Mouse (Mus musculus) cerebellum, postnatal 10 days (tissue): ENCODE results near the gene Lrrfip2.

ENCODE experiments used
- DNase-seq, 2 experiments: peaks; one replicate each; pipeline ENCODE4 v3.0.0; 2021; ENCODE audit warnings: mixed read lengths in 2 of 2

Gene Lrrfip2

DNA sequence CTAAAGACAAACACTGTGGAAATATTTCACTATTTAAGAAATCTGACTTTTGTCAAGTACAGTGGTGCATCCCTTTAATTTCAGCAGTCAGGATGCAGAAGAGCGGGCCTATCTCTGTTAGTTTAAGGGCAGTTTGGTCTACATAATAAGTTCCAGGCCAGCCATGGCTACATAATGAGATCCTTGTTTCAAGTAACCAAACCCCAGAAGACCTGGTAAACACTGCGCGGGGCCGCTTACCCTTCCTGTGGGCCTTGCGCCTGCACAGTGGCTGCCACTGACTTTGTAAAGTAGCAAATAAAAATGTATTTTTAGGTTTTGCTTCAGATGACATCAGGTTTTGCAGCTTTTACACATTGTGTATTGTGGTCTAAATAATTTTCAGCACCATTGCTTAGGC is 106.0 kb downstream of the Lrrfip2 start:
- DNase-seq = no peak

DNA sequence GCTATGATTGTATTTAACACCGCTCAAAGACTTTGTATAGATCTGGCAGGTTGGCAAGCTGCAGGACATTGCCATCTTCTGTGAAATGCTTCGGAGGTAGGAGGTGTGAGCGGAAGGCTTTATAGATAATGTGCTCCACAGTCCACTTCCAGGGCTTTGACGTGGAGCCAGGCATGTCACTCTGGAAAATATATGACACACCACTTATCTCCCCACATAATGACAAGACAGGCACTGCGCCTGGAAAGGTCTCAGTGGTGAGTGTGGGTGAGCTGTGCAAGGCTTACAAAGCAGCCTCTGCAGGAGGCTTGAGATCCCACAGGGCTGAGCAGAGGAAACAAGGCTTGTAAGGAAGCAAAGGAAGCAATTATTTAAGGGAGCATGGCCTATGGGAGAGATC is 111.1 kb downstream of the Lrrfip2 start:
- no peak for DNase-seq

GRCm38 (mm10) chr9:111234701-111235100 is 117.3 kb downstream of the Lrrfip2 start:
- DNase-seq = no peak

GRCm38 (mm10) chr9:111237726-111238125 is 120.3 kb downstream of the Lrrfip2 start:
- DNase-seq = peak; percentile 50 to 70

- DNase-seq = no peak
Observed at GRCm38 (mm10) chr9:111239821-111240220, 122.4 kb downstream of the Lrrfip2 start.

DNA sequence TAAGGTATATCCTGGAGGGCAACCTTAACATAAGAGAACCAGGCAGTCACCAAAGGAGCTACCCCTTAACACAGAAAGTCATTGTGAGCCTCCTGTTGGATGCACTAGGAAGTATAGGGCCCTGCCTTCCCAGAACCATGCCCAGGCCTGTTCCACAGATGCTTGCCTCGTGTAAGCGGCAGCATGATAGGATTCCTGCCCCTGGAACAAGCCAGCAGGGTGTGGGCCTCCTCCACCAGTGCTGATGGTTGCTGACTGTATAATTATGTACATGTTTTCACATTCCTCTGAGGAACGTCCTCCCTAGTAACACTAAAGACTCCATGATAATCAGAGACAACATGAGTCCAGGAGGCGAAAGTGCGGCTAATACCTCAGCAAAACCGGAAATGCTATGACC is 126.0 kb downstream of the Lrrfip2 start:
- no peak for DNase-seq

GRCm38 (mm10) chr9:111245546-111245945 is 128.2 kb downstream of the Lrrfip2 start:
- DNase-seq = no peak

DNA sequence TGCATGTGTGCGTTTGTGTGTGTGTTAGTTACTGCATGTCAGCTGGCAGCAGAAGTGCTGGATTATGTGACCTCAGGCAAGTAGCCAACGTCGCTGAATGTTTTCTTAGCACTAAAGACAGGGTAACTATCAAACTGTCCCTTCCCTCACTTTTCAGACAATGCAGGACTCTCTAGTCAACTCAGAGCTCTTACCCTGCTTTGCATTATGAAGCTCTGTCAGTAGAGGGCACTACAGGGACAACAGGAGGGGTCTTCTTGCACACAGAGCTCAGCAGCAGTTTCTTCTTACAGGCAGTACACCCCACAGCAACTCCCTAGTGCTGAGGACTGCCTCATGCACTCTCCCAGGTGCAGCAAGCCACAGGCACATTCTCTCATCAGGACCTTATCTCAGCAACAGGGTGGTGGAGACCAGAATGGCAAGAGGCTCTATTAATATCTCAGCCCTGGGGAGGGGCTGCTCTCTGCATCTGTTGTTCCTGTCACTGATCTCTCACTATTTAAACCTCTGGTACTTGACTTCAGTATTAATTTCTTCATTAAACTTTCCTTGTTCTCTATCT is 130.4 kb downstream of the Lrrfip2 start:
- peak; percentile 40 to 48 for DNase-seq

- DNase-seq = no peak
Observed at GRCm38 (mm10) chr9:111252161-111252869, 134.9 kb downstream of the Lrrfip2 start.

DNA sequence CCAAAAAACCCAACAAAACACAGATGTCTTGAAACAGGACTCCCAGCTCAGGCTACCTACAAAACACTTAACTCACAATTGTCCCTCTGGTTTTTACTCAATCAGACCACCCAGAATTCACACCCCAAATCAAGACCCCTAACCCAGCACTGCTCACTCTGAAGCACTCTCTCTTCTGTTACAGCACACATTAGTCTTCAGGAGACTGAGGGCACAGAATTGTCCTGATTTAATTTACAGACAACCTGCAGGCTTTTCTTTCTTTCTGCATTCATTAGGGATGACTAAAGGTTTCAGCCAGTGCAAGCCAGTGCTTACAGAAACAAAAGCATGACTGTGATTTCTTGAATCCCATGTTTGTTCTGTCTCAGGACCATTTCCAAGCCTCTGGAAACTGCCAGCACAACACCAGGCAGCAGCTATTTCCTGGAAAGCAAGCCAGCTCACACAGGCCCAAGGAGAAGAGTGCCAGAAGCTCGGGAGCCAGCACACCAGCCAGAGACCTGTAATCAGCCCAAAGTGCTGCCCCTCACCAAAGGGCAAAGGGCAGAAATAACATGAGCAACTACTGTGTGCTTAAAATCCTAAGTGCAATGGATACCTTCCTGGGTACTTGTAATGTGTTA is 143.1 kb downstream of the Lrrfip2 start:
- DNase-seq = peak; percentile 24 to 53

GRCm38 (mm10) chr9:111261356-111261755 is 144.0 kb downstream of the Lrrfip2 start:
- DNase-seq = no peak

GRCm38 (mm10) chr9:111267998-111268397 is 150.6 kb downstream of the Lrrfip2 start:
- no peak for DNase-seq

GRCm38 (mm10) chr9:111270606-111271005 is 153.2 kb downstream of the Lrrfip2 start:
- DNase-seq = peak in 1 of 2 experiments; percentile 8

- DNase-seq = peak in 1 of 2 experiments; percentile 86
Observed at GRCm38 (mm10) chr9:111271056-111271433, 153.7 kb downstream of the Lrrfip2 start.

- DNase-seq = peak; percentile 99 to 100
Observed at GRCm38 (mm10) chr9:111271434-111272160, 154.2 kb downstream of the Lrrfip2 start, which contains the start of the genes Mlh1 and Epm2aip1. TSS of gene Mlh1 (minus strand) at chr9:111271791. TSS of gene Epm2aip1 (plus strand) at chr9:111271929.

GRCm38 (mm10) chr9:111272356-111272755 is 155.0 kb downstream of the Lrrfip2 start:
- DNase-seq = no peak

DNA sequence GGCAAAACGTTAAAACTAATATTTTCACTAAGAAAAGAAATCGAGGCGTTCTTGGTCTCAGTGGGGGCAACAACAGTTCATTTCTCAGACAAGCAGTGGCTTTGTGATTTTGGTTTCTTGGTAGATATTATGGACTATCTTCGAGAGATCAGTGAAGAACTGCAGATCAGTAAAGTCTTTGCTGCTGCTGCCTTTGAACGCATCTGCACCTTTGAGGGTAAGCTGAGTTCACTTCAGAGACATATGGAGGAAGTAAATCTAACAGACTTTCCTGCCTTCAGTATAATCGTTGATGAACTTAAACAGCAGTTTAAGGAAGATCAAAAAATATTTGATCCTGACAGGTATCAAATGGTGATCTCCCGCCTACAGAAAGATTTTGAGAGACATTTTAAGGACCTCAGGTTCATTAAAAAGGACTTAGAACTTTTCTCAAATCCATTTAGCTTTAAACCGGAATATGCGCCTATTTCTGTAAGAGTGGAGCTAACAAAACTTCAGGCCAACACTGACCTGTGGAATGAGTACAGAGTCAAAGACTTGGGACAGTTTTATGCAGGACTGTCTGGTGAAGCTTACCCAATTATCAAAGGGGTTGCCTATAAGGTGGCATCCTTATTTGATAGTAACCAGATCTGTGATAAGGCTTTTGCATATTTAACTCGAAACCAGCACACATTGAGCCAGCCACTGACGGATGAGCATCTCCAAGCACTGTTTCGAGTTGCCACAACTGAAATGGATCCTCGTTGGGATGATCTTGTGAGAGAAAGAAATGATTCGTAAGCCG is 155.8 kb downstream of the Lrrfip2 start:
- DNase-seq = no peak

DNA sequence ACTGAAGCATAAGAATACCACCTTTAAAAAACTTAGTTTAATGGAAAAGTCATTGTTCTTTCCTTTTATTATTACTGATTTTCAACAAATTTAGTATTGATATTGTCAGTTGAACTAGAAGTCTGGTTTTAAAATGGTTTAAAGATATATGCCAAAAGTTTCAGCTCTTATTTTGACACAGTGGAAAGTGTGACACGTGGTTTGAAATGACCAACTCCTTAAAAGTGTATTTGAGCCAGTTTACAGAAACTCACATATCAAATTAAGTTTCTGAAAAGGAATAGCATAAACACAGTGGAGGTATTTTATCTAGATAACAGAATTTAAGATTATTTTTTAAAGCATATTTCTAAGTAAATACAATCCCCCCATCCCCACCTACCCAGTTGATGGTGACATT is 156.6 kb downstream of the Lrrfip2 start:
- no peak for DNase-seq

DNA sequence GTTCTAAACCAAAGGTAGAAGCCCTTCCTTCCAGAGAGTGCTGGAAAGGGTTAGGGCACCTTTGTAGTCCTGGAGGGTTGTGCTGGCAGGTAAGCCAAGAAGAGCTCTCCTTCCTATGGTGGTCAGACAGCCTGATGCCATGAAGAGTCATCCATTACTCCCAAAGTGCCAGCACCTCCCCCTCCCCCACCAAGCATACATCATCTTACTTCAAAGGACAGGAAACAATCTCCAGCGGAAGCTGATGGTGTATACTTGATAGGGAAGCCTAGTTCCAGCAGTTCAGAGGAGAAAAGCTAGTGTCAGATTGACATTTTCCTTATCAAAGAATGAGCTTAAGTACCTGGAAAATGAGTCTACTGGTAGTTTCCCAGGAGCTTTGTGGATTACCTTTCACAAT is 157.8 kb downstream of the Lrrfip2 start:
- DNase-seq = peak; percentile 13 to 17
